Mouse (Mus musculus): ENCODE data around the gene Rad51c. TPM values are rescaled to one million over a fixed set of nuclear protein-coding genes. Genes with fewer than 3 reads are reported as not detected.
"Not testable (repeated sequence)": the region's sequence is repeated elsewhere in the genome, so short reads cannot be mapped to it uniquely, and the experiment has no call there.

Rad51c gene
- total and polyA plus RNA-seq, 3 experiments, result 1.5 to 1.9 TPM; not detected in 1

DNA sequence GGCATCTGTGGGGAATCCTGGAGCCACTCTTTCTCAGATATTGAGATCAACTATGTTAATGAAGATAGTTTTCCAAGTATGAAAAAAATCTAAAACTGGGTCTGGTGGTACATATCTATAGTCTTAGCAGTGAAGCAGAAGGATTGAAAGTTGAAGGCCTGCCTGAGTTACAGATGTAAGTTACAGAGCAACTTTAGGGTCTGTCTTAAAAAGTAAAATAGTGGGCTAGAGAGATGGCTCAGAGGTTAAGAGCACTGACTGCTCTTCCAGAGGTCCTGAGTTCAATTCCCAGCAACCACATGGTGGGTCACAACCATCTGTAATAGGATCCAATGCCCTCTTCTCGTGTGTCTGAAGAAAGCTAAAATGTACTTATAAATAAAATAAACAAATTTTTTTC is 27.7 kb upstream of the Rad51c start:
- Histone ChIP-seq H3K36me3 (ENCODE audit: control insufficient read depth in 1 of 2, insufficient read depth in 2 of 2, low read length in 2 of 2) (peaks cover 0 to 41% of the 10 kb centered on the region in 2 experiments; a peak in 2 of 4 replicates), H3K27ac (ENCODE audit: control insufficient read depth, low read depth, low read length) (no peak overlapping the region), H3K4me3 (ENCODE audit: control insufficient read depth in 1 of 2, insufficient read depth in 1 of 2, low read depth in 2 of 2, low read length in 2 of 2) (no peak overlapping the region), H3K9ac (ENCODE audit: control insufficient read depth, low read depth, low read length, poor library complexity, severe bottlenecking) (0 out of 2 replicates have a peak overlapping the region, but pooled peaks have one; percentile 31), H3K79me2 (ENCODE audit: control insufficient read depth, insufficient read depth, low read length, poor library complexity) (no peaks in the 10 kb centered on the region), H3K27me3 (ENCODE audit: control insufficient read depth in 1 of 2, insufficient read depth in 2 of 2, low read length in 2 of 2) (no peaks in the 10 kb centered on the region), H3K9me3 (replicated peaks; ENCODE audit: insufficient read depth, low read length) (no peaks in the 10 kb centered on the region), H3K4me1 (ENCODE audit: control insufficient read depth in 1 of 2, insufficient read depth in 2 of 2, low read length in 2 of 2) (peaks cover 19 to 27% of the 10 kb centered on the region in 2 experiments)
- peak; percentile 49 for DNase-seq (ENCODE audit: low read depth, low spot score)
- TF ChIP-seq NELFE (IDR thresholded peaks at IDR 0.05; ENCODE audit: low read depth, low read length), result no peak
- no peak for TF ChIP-seq RCOR1 (IDR thresholded peaks at IDR 0.05; ENCODE audit: low read depth, low read length)
- TF ChIP-seq TBP (IDR thresholded peaks at IDR 0.05; ENCODE audit: low read depth, low read length), result peak; percentile 97
- no peak for TF ChIP-seq GATA1 (IDR thresholded peaks at IDR 0.05; ENCODE audit: low read depth, low read length)

DNA sequence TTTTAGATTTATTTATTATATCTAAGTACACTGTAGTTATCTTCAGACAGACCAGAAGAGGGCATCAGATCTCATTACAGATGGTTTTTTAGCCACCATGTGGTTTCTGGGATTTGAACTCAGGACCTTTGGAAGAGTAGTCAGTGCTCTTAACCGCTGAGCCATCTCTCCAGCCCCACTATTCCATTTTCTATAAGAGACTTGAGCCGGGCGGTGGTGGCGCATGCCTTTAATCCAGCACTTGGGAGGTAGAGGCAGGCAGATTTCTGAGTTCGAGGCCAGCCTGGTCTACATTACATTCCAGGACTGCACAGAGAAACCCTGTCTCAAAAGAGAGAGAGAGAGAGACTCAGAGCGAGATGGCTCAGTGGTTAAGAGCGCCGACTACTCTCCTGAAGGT is 27.1 kb upstream of the Rad51c start:
- Histone ChIP-seq H3K36me3 (ENCODE audit: control insufficient read depth in 1 of 2, insufficient read depth in 2 of 2, low read length in 2 of 2) (peaks cover 0 to 36% of the 10 kb centered on the region in 2 experiments; a peak in 2 of 4 replicates), H3K4me1 (ENCODE audit: control insufficient read depth in 1 of 2, insufficient read depth in 2 of 2, low read length in 2 of 2) (peaks cover 17 to 24% of the 10 kb centered on the region in 2 experiments)
- not testable (repeated sequence) for H3K79me2 ChIP-seq (ENCODE audit: control insufficient read depth, insufficient read depth, low read length, poor library complexity); H3K9ac ChIP-seq (ENCODE audit: control insufficient read depth, low read depth, low read length, poor library complexity, severe bottlenecking); H3K4me3 ChIP-seq (ENCODE audit: control insufficient read depth in 1 of 2, insufficient read depth in 1 of 2, low read depth in 2 of 2, low read length in 2 of 2); H3K27me3 ChIP-seq (ENCODE audit: control insufficient read depth in 1 of 2, insufficient read depth in 2 of 2, low read length in 2 of 2); H3K9me3 ChIP-seq (replicated peaks; ENCODE audit: insufficient read depth, low read length); H3K27ac ChIP-seq (ENCODE audit: control insufficient read depth, low read depth, low read length)
- TF ChIP-seq TBP (IDR thresholded peaks at IDR 0.05; ENCODE audit: low read depth, low read length), result peak; percentile 94
- DNase-seq (ENCODE audit: low read depth, low spot score), result peak; percentile 59

- DNase-seq (ENCODE audit: low read depth, low spot score), result no peak
- TF ChIP-seq NRF1 (IDR thresholded peaks at IDR 0.05; ENCODE audit: insufficient read depth, low read depth, low read length, poor library complexity, severe bottlenecking) (no peak), MYB (IDR thresholded peaks at IDR 0.05; ENCODE audit: low read depth, low read length) (no peak), CHD2 (IDR thresholded peaks at IDR 0.05; ENCODE audit: low read length) (no peak), CTCF (IDR thresholded peaks at IDR 0.05 in 2 of 3, conservative IDR thresholded peaks at IDR 0.05 in 1 of 3; ENCODE audit: control insufficient read depth in 1 of 3, insufficient read depth in 1 of 3, low read depth in 2 of 3, low read length in 3 of 3, poor library complexity in 1 of 3, severe bottlenecking in 1 of 3) (no peak), USF1 (IDR thresholded peaks at IDR 0.05; ENCODE audit: low read depth, low read length) (no peak), USF2 (IDR thresholded peaks at IDR 0.05; ENCODE audit: borderline replicate concordance in 1 of 2, insufficient read depth in 1 of 2, low read depth in 1 of 2, low read length in 2 of 2) (no peak), BHLHE40 (IDR thresholded peaks at IDR 0.05; ENCODE audit: borderline replicate concordance, low read depth, low read length) (no peak), NELFE (IDR thresholded peaks at IDR 0.05; ENCODE audit: low read depth, low read length) (no peak), EP300 (IDR thresholded peaks at IDR 0.05; ENCODE audit: low read depth in 1 of 2, low read length in 2 of 2) (no peak), TBP (IDR thresholded peaks at IDR 0.05; ENCODE audit: low read depth, low read length) (no peak), POLR2AphosphoS2 (IDR thresholded peaks at IDR 0.05; ENCODE audit: low read length) (no peak), MXI1 (IDR thresholded peaks at IDR 0.05; ENCODE audit: low read depth, low read length) (no peak), SMC3 (IDR thresholded peaks at IDR 0.05; ENCODE audit: low read depth, low read length) (no peak), MYC (IDR thresholded peaks at IDR 0.05; ENCODE audit: low read depth, low read length) (no peak), ZMIZ1 (IDR thresholded peaks at IDR 0.05; ENCODE audit: low read depth, low read length) (no peak), POLR2A (IDR thresholded peaks at IDR 0.05; ENCODE audit: control insufficient read depth in 1 of 2, insufficient read depth in 1 of 2, low read depth in 1 of 2, low read length in 2 of 2, poor library complexity in 1 of 2) (no peak), ZKSCAN1 (IDR thresholded peaks at IDR 0.05; ENCODE audit: low read depth, low read length) (no peak), ZC3H11A (IDR thresholded peaks at IDR 0.05; ENCODE audit: low read depth, low read length) (no peak)
- Histone ChIP-seq H3K9ac (ENCODE audit: control insufficient read depth, low read depth, low read length, poor library complexity, severe bottlenecking) (no peak overlapping the region), H3K79me2 (ENCODE audit: control insufficient read depth, insufficient read depth, low read length, poor library complexity) (no peaks in the 10 kb centered on the region), H3K4me3 (ENCODE audit: control insufficient read depth in 1 of 2, insufficient read depth in 1 of 2, low read depth in 2 of 2, low read length in 2 of 2) (no peak overlapping the region), H3K4me1 (ENCODE audit: control insufficient read depth in 1 of 2, insufficient read depth in 2 of 2, low read length in 2 of 2) (peaks cover 13 to 16% of the 10 kb centered on the region in 2 experiments), H3K27ac (ENCODE audit: control insufficient read depth, low read depth, low read length) (no peak overlapping the region), H3K36me3 (ENCODE audit: control insufficient read depth in 1 of 2, insufficient read depth in 2 of 2, low read length in 2 of 2) (peaks cover 0 to 30% of the 10 kb centered on the region in 2 experiments; a peak in 2 of 4 replicates), H3K27me3 (ENCODE audit: control insufficient read depth in 1 of 2, insufficient read depth in 2 of 2, low read length in 2 of 2) (no peaks in the 10 kb centered on the region), H3K9me3 (replicated peaks; ENCODE audit: insufficient read depth, low read length) (no peaks in the 10 kb centered on the region)
These were observed 25.6 kb upstream of the Rad51c start for GRCm38 (mm10) chr11:87430374-87430773.

Measured in MEL (cell line).